Mouse (Mus musculus): Measurements from ENCODE around the gene Samd4b.
"Not testable (repeated sequence)": the region's sequence is repeated elsewhere in the genome, so short reads cannot be mapped to it uniquely, and the experiment has no call there.

Samd4b gene

DNA sequence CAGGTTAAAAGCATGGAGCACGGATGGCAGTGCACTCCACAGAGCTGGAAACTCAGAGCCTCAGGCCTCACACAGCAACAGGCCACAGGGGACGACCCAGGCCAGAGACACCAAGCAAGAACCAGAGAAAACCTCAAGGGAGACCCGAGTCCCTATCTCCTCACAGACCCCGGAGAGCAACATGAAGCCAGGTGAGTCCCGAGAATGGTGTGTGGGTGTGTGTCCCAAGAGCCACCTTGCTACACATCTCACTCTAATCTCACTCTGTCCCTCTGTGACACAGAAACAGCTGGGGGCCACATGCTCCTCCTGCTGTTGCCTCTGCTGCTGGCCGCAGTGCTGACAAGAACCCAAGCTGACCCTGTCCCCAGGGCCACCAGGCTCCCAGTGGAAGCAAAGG, 75.4 kb downstream of the Samd4b start, which contains the start of gene Ifnl3:
TSS of gene Ifnl3 (plus strand) at position 301 of the 400 bp plus-strand sequence.
- in situ Hi-C loops (cut with MboI, MseI) = not testable (repeated sequence)

GRCm38 (mm10) chr7:28511441-28511840, 86.5 kb downstream of the Samd4b start:
- in situ Hi-C loops (cut with MboI, MseI) = no loop called here

- in situ Hi-C loops (cut with MboI, MseI) = not testable (repeated sequence)
These were observed 87.5 kb downstream of the Samd4b start, which contains the start of gene Ifnl2 for GRCm38 (mm10) chr7:28510405-28510974. Gene Ifnl2 (minus strand): TSS chr7:28510455.

DNA sequence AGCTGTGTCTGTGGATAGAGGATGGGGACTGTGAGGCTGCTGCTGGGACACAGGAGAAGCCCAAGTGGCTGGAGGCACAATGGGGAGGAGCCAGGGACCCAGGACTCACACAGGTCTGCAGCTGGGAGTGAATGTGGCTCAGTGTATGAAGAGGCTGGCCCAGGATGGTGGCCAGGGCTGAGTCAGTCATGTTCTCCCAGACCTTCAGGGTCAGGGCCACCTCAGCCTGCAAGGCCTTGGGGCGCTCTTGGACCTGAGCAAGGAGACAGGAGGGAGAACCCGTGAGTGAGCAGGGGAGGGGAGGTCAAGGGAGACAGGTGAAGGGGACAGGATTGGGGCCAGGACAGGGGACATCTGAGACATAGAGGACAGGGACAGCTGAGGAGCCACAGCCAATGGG, 88.8 kb downstream of the Samd4b start:
- in situ Hi-C loops (cut with MboI, MseI) = not testable (repeated sequence)

- in situ Hi-C loops (cut with MboI, MseI) = no loop called here
These were observed 92.4 kb downstream of the Samd4b start for GRCm38 (mm10) chr7:28505585-28505984.

DNA sequence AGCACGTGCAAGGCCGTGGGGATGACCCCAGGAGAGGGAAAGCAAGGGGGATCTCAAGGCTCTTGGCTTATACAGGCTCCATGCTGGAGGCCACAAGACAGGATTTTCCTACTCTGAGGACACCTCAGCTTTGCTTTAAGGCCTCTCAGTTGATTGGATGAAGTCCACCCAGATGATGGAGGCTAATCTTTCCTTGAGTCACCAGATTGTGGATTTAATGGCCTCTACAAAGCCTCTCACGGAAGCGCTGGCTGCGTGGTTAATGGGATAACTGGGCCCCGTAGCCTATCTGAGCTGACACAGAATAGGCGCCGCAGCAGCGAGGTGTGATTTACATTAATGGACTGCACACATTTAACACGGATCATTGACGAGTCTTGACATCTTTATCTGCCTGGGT, 102.5 kb downstream of the Samd4b start:
- in situ Hi-C loops (cut with MboI, MseI) = no loop called here

DNA sequence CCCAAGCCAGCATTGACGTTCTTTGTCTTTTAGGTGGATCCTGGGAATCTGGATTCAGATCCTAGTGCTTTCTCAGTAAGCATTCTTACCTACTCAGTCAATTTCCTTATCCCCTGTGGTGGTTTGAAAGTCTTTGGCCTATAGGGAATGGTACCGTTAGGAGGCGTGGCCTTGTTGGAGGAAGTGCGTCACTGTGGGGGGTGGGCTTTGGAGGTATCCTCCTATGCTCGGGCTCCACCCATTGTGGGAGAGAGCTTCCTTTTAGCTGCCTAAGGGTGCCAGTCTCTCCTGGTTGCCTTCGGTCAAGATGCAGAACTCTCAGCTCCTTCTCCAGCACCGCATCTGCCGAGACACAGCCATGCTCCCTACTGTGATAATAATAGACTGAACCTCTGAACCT, 105.6 kb downstream of the Samd4b start:
- in situ Hi-C loops (cut with MboI, MseI) = no loop called here

GRCm38 (mm10) chr7:28490903-28491302, 107.0 kb downstream of the Samd4b start:
- in situ Hi-C loops (cut with MboI, MseI) = no loop called here

GRCm38 (mm10) chr7:28490410-28490809, 107.5 kb downstream of the Samd4b start:
- in situ Hi-C loops (cut with MboI, MseI) = no loop called here

DNA sequence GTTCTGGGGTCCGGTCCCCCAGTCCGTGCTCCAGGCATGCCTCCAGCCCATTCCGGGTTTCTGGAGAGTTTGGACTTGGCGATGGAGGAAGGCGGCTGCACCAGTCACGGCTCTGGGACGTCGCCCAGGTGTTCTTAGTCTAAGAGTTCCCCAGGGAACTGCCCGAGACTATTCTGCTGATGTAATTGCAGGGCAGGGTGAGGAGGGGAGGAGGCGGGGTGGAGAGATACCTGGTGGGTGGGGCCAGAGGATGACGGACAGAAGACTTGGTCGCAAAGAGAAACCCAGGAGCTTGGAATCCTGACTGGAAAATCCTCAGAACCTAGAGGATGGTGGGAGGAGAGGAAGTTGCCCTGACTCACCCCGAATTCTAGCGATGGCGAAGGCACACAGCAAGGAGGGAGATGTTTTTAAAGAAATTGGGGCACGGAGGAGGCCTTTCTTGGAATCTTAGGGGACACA, 109.9 kb downstream of the Samd4b start:
- in situ Hi-C loops (cut with MboI, MseI) = loop anchor here in 1 of 2 experiments (5.0 kb wide), 1 partner anchor 36 kb away; the partner anchor contains the start of gene Lrfn1

DNA sequence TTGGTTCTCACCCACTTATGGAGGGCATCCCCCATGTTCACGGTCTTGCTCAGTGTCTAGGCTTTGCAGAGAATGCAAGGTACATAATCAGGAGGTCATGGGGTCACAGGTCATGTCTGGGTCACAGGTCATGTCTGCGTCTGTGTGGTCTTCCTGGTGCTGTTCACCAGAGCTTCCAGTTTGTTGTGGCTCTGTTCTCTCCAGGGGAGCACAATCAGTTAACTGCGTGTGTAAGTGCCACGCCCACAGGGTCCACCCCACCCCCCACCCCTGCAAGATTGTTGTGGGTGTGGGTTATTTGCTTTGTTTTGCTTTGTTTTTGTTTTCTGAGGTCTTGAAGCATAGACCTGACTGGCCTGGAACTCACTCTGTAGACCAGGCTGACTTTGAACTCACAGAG, 113.8 kb downstream of the Samd4b start:
- in situ Hi-C loops (cut with MboI, MseI) = no loop called here

GRCm38 (mm10) chr7:28482854-28483253, 115.1 kb downstream of the Samd4b start:
- in situ Hi-C loops (cut with MboI, MseI) = no loop called here

GRCm38 (mm10) chr7:28478854-28479253, 119.1 kb downstream of the Samd4b start:
- in situ Hi-C loops (cut with MboI, MseI) = loop anchor here in 1 of 2 experiments (5.0 kb wide), 1 partner anchor 48 kb away; no protein-coding TSS in a partner anchor

DNA sequence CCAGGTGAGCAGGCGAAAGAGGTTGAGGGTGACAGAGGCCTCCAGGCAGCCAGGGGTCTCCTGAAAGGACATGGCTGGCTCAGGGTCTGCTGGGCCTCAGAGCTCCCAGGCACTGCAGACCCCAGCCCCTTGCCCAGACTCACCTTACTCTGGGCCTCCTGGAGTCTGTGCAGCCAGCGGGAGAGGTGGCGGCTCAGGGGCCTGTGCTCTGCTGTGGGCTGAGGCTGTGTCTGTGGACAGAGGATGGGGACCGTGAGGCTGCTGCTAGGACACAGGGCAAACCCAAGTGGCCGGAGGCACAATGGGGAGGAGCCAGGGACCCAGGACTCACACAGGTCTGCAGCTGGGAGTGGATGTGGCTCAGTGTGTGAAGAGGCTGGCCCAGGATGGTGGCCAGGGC, 120.6 kb downstream of the Samd4b start:
- in situ Hi-C loops (cut with MboI, MseI) = loop anchor here in 1 of 2 experiments (5.0 kb wide), 1 partner anchor 50 kb away; no protein-coding TSS in a partner anchor

GRCm38 (mm10) chr7:28476191-28476590, 121.8 kb downstream of the Samd4b start:
- in situ Hi-C loops (cut with MboI, MseI) = loop anchor here in 1 of 2 experiments (5.0 kb wide), 1 partner anchor 51 kb away; no protein-coding TSS in a partner anchor

GRCm38 (mm10) chr7:28467213-28467751, 130.7 kb downstream of the Samd4b start:
- in situ Hi-C loops (cut with MboI, MseI) = no loop called here

- in situ Hi-C loops (cut with MboI, MseI) = no loop called here
These were observed 131.2 kb downstream of the Samd4b start for GRCm38 (mm10) chr7:28466721-28467212.

GRCm38 (mm10) chr7:28464416-28465212, 133.3 kb downstream of the Samd4b start:
- in situ Hi-C loops (cut with MboI, MseI) = no loop called here

DNA sequence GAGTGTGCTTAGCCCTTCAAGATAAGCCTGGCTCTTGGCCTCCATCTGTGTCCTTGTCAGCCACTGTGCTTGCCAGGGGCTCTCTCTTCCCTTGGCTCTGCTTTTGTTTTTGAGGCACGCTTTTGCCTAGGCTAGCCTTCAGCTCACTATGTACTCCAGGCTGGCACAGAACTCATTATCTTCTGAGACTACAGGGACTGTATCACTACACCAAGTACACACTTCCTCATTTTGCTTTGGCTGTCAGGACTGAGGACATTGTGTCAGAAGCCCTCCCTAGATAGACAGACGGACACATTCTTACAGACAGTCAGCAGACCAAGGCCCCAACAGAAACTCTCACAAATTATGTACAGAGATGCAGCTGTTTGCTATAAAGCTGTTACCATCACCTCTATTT, 135.2 kb downstream of the Samd4b start:
- in situ Hi-C loops (cut with MboI, MseI) = no loop called here

GRCm38 (mm10) chr7:28460361-28460760, 137.6 kb downstream of the Samd4b start:
- in situ Hi-C loops (cut with MboI, MseI) = no loop called here

DNA sequence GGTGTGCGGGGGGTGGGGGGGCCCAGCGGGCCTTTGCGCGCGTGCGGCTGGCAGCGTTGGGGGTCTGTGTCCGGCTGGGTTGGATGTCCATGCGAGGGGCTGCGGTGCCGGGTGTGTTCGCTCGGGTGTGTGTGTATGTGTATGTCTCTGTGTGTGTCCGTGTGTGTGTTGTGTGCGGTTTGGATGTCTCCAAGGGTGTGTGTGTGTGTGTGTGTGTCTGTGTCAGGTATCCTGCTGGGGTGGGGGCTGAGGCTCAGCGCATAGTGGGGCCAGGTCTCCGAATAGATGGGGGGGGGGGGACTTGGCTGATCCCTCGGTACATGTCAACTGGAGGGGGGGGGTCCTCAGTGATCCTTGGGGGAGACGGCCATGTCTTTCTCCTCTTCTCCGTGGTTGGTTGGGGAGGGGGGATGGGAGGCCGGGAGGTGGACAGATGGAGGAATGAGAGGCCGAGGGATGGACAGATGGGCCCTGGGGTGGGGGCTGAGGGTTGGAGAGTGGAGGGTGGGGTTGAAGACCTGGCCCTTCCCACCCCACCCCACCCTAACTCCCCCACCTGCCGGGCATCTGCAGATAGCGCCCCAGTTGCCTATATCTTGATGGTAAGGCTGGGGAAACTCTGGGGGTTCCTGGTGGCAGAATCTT, 145.5 kb downstream of the Samd4b start:
- in situ Hi-C loops (cut with MboI, MseI) = loop anchor here in 1 of 2 experiments (5.0 kb wide), 1 partner anchor 35 kb away; no protein-coding TSS in a partner anchor
